Mouse (Mus musculus): ENCODE measurements around the gene Adarb2. TPM values are rescaled to one million over a fixed set of nuclear protein-coding genes. Genes with fewer than 3 reads are reported as not detected.

Adarb2 gene
- total RNA-seq, 2 experiments from 2014 or later: 16.1 to 27.2 TPM

DNA sequence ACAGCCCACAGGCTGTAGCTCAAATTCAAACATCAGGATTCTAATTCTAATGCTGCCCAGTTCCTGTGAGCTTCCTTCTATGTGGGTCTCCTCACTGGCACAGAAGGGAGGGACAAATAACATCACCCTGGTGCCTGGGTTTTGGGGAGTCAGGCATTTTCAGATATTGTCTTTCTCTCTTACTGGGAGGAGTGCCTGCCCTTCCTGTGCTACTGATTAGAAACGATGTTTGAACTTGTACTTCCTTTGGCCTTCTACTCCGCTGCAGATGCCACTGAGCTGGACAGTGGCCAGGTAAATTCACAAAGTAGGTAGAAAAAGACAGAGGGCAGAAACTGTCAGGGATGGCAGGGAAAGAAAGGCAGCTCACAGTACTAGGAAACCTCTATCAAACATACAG, 439.4 kb downstream of the Adarb2 start:
- no peak for DNase-seq (ENCODE audit: low spot score in 2 of 2)
- intact Hi-C loops (cut with DNase I): no loop called here

- intact Hi-C loops (cut with DNase I): no loop called here
- DNase-seq (ENCODE audit: low spot score in 2 of 2): no peak
These were observed 441.3 kb downstream of the Adarb2 start for GRCm38 (mm10) chr13:8643920-8644319.

- no peak for DNase-seq (ENCODE audit: low spot score in 2 of 2)
- intact Hi-C loops (cut with DNase I): no loop called here
These were observed 442.4 kb downstream of the Adarb2 start for GRCm38 (mm10) chr13:8644805-8645679.

DNA sequence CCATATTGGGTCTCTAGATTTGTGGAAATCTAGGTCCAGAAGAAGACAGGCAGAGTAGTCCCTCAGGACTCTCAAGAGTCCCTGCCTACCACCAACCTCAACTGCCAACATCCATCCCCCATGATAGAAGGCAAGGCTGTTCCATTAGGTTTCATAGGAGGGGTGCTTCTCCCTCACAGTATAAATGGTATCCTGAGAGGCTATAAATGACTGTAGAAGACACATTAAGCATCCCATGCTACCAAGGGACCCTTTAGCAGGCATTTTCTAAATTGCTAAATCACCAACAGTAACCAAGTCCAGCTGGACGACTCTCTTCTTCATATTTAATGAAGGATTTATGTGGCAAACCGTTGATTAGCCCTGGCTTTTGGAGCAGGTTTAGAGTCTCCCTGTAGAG, 446.6 kb downstream of the Adarb2 start:
- intact Hi-C loops (cut with DNase I): no loop called here
- DNase-seq (ENCODE audit: low spot score in 2 of 2): no peak

- intact Hi-C loops (cut with DNase I): no loop called here
- no peak for DNase-seq (ENCODE audit: low spot score in 2 of 2)
These were observed 462.1 kb downstream of the Adarb2 start for GRCm38 (mm10) chr13:8664615-8665240.

- DNase-seq (ENCODE audit: low spot score in 2 of 2): no peak
- intact Hi-C loops (cut with DNase I): no loop called here
These were observed 474.5 kb downstream of the Adarb2 start for GRCm38 (mm10) chr13:8677174-8677573.

DNA sequence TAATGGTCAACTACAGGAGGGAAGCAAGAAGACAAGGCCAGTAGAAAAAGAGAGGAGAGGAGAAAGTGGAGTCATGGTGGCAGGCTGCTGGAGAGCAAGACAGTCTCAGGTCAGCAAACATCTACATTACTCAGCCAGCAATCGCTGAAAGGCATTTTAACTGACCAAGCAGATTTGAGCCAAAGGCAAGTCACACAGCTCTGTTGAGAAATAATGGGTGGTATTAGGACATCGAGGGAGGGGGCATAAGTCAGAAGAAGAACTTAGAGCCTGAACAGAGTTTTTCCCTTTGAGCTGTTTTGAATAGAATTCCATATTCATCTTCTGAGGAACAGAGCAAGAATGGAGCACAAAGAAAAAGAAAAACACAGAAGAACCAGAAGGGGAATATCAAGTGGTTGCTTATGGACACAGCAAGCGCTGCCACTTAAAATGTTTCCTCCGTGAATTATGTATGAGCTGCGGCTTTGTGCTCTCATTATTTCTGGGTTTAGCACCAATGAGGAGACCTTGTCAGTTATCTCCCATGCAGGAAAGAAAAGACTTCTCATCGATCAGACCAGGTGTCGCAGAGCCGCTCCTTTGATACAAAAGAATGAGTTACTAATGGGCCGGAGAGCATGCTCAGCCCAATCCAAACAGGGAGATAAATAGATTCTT, 477.9 kb downstream of the Adarb2 start:
- intact Hi-C loops (cut with DNase I): no loop called here
- DNase-seq (ENCODE audit: low spot score in 2 of 2): no peak

DNA sequence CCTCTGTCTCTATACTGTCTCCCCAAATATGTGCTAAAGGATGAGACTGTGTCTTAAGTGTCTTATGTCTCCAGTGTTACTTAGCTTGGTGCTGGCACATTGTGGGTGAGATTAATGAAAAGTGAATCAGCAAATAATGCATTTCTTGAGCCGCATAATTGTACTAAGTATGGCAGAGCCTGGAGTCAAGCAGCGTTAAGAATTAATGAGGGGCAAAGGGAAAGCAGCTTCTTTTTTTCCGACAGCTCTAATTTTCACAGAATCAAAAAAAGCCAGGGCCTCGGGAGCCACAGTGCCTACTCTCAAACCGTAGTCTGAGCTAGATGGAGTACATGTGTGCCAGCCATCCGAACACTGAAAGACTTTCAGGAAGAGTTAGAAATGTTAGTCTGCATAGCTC, 488.8 kb downstream of the Adarb2 start:
- intact Hi-C loops (cut with DNase I): no loop called here
- DNase-seq (ENCODE audit: low spot score in 2 of 2): no peak

DNA sequence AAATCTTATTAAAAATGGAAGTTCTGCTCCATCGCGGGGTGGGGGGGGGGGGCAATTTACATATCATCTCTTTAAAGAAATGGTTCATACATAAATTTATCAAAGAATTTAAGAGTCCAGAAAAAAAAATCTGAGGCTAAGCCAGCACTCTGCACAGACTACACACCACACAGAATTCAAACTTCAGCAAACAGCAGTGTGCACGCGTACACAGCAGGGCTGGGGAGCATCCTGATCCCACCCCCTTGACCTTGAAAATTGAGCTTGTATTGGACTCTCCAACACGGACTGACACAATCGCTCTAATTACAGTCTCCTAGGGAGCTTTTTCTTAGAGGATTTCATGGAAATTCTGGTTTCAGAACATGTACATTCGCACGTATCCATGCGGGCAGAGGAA, 490.1 kb downstream of the Adarb2 start:
- intact Hi-C loops (cut with DNase I): no loop called here
- no peak for DNase-seq (ENCODE audit: low spot score in 2 of 2)

DNA sequence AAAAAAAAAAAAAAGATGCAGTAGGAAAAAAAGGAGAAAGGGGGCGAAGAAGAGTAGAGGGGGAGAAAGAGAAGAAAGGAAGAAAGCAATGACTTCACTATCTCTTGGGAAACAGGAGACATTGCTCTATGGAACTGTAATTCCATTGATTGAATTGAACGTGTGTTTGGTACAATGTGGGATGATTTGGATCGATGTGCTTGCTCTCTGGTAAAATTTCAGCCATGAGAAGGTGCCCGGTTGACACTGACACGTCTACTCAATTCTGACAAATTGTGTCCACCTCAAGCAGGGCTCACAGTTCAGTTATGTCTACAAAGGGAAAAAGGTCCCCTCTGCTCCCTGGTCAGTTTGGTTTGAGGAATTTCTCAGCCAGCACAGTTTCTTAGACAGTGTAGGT, 495.8 kb downstream of the Adarb2 start:
- DNase-seq (ENCODE audit: low spot score in 2 of 2): no peak
- intact Hi-C loops (cut with DNase I): no loop called here

DNA sequence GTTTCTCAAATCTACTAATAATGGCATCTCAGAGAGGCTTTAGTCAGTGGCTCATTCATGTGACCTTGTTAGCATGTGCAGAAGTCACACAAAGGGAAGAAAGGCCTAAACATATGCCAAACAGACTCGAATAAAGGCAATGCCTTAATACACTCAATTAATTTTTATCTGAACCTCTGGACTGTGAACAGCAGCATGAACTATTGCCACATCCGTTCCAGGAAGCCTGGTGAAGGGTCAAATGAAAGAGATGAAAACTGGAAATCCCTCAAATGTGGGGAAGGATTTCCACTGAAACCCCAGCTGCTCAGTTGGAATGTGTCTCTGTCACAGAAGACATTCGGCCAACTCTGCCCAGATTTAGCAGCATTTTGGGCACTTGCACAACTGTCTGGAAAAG, 497.2 kb downstream of the Adarb2 start:
- DNase-seq (ENCODE audit: low spot score in 2 of 2): no peak
- intact Hi-C loops (cut with DNase I): no loop called here

GRCm38 (mm10) chr13:8700981-8701380, 498.3 kb downstream of the Adarb2 start:
- no peak for DNase-seq (ENCODE audit: low spot score in 2 of 2)
- intact Hi-C loops (cut with DNase I): no loop called here

- no peak for DNase-seq (ENCODE audit: low spot score in 2 of 2)
- intact Hi-C loops (cut with DNase I): no loop called here
These were observed 502.6 kb downstream of the Adarb2 start for GRCm38 (mm10) chr13:8705296-8705695.

DNA sequence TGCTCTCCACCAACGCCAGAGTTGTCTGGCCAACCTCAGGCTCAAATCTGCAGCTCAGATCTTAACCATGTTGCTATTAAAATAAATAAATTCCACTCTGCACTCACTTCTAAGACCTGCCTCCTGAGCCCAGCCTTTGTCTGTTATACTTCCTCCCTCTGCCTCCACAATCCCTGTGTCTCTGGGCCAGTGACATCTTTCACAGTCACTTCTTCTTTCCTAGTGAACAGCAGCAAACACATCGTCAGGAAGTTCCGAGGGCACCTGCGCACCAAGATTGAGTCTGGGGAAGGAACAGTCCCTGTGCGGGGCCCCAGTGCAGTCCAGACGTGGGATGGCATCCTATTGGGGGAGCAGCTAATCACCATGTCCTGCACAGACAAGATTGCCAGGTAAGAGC, 510.7 kb downstream of the Adarb2 start:
- no peak for DNase-seq (ENCODE audit: low spot score in 2 of 2)
- intact Hi-C loops (cut with DNase I): no loop called here

DNA sequence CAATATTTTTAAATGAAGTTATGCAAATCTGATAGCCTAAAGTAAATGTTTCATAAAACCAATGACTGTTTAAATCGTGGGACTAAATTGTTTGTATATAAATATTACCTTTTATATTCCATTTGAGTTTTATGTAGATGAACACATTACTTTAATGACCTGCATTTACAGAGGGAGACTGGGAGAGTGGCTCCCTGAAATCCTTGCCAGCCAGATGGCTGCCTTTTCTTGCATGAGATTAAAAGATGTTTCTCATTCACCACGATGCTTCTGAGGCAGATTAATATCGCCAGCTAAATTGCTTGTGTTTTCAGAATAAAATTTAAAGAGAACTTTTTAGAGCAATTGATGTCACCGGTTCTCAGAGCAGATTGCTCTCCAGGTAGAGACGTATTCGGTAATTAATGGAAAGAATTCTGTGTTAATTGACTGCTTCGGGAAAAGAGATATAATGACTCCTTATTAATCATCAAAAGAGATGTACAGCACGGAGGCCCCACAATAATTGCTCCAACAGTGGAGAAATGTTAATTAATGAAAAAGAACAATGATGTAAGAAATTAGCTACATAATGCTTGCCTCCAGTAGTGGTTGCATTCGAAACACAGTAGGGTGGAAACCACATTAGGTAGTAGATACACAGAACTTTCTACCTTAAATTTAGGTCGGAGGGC, 527.4 kb downstream of the Adarb2 start:
- intact Hi-C loops (cut with DNase I): no loop called here
- DNase-seq (ENCODE audit: low spot score in 2 of 2): no peak

DNA sequence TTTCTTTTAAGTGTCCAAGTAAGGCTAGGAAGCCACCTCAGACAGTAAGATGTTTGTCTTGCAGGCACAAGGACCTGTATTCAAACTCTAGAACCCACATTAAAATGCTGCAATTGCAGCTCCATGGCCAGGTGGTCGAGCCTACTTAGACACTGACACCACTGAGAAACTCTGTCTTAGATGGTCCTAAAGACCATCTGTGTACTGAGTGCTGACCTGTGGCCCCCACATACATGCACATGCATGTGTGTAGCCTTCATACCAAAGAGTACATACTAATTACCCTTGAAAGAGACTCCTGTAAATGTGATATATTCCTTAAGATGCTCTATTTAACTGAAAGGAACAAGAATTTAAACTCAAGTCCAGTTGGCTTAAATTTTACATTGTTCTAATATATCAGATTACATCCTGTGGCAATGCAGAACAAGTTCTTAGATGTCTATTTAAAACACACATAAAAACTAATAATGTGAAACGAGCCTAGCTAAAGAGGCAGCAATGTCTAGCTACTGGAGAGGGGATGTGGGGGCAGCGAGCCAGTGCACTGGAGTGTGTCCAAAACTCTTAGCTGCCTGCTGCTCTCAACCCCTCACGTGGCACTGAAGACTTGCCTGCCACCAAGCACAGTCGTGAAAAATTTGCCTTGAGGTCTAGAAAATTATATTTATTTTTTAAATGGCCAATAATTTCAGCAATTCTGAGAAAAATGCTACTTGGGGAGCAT, 534.6 kb downstream of the Adarb2 start:
- DNase-seq (ENCODE audit: low spot score in 2 of 2): no peak

GRCm38 (mm10) chr13:8742792-8743191, 540.1 kb downstream of the Adarb2 start:
- intact Hi-C loops (cut with DNase I): no loop called here
- no peak for DNase-seq (ENCODE audit: low spot score in 2 of 2)

More for the DNA sequence above, 534.6 kb downstream of the Adarb2 start:
- intact Hi-C loops (cut with DNase I): no loop called here

GRCm38 (mm10) chr13:8744565-8744964, 541.9 kb downstream of the Adarb2 start:
- no peak for DNase-seq (ENCODE audit: low spot score in 2 of 2)
- intact Hi-C loops (cut with DNase I): no loop called here

- no peak for DNase-seq (ENCODE audit: low spot score in 2 of 2)
- intact Hi-C loops (cut with DNase I): no loop called here
These were observed 542.9 kb downstream of the Adarb2 start for GRCm38 (mm10) chr13:8745596-8745995.

- DNase-seq (ENCODE audit: low spot score in 2 of 2): no peak
- intact Hi-C loops (cut with DNase I): no loop called here
These were observed 546.8 kb downstream of the Adarb2 start for GRCm38 (mm10) chr13:8749451-8749850.

Data from left cerebral cortex, postnatal 36 days (tissue).